ENCODE assay signal across 12 mouse cellular contexts in the genomic region with DNA sequence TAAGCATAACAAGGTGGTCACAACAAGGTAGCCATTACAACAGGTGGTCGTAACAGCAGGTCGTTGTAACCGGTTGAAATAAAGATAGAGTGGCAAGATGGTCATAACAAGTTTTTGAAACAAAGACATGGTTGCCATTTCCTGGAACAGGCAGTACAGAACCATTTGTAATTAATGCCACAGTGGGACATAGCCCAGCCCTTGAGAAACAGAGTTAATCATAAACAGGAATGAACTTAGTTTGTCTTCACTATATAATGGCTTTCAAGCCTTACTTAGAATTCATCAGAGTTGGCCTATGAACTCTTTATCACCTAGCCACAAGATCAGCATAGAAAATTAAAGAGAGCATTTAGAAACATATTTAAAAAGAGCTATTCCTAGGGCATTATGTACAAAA.
"Had no signal": no experiment of that assay in that cellular context is flagged by ENCODE, and none has a peak within 500 bp of the region (broad histone marks: within the 10 kb centered on the region; RNA-seq: fewer than 3 reads in every experiment).

No protein-coding gene starts in this region.

- ATAC-seq: hindbrain, postnatal 0 days had no signal

- H3K27ac ChIP-seq: hindbrain, postnatal 0 days; left cerebral cortex, adult 2 months; limb, embryonic 15.5 days; liver, embryonic 13.5 days; neural tube, embryonic 15.5 days had no signal

- H3K4me2 ChIP-seq: limb, embryonic 15.5 days; liver, embryonic 13.5 days; neural tube, embryonic 15.5 days had no signal

- H3K4me1 ChIP-seq: limb, embryonic 15.5 days; neural tube, embryonic 15.5 days had no signal

- H3K36me3 ChIP-seq: limb, embryonic 15.5 days; liver, embryonic 13.5 days; neural tube, embryonic 15.5 days had no signal

- H3K27me3 ChIP-seq: limb, embryonic 15.5 days; liver, embryonic 13.5 days; neural tube, embryonic 15.5 days had no signal

- DNase-seq: liver, embryonic 13.5 days; lung, adult 18-20 months; midbrain, embryonic 14.5 days; right cerebral cortex, adult 18-20 months; right cerebral cortex, postnatal 25 days; thymus, adult 18-20 months; thymus, postnatal 14 days had no signal

- H3K4me3 ChIP-seq: left cerebral cortex, adult 2 months; limb, embryonic 15.5 days; liver, embryonic 13.5 days; myocyte; neural tube, embryonic 15.5 days had no signal

- H3K9me3 ChIP-seq: limb, embryonic 15.5 days; liver, embryonic 13.5 days; neural tube, embryonic 15.5 days had no signal

- H3K9ac ChIP-seq: limb, embryonic 15.5 days; liver, embryonic 13.5 days; neural tube, embryonic 15.5 days had no signal
